Comparison of ENCODE assay signal across 13 mouse cellular contexts in the genomic region with DNA sequence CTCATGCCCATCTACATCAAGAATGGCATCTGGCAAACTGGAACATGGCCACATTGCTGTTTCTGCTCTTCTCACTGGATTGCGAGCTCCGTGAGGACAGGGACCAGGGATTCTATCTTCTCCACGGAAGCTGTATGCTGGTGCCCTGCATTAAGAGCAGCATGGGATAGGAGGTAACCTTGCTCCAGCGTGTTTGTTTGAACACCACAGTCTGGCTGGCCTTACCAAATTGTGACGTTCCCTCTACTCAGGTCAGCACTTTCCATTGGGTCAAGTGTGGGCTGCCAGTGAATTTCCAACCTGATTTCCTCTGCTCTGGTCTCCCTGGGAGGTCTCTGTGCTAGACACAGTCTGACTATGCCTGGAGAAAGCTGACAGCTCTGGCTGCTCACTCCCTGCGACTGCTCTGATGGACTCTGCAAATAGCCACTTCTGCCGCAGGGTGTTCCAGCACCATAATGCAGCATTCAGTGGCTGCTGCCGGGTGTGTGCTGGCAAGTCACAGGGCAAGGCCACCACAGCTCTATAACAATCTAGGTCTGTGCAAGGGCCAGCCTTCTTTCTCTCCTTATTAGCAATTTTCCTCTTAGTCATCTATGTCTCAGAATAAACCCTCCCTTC.
DNase-seq lines count a peak whose midpoint lies in the region; ATAC-seq and TF ChIP-seq lines count a peak whose summit lies in the region.
"Had no signal": no experiment of that assay in that cellular context is flagged by ENCODE, and none has a peak within 500 bp of the region (broad histone marks: within the 10 kb centered on the region; RNA-seq: fewer than 3 reads in every experiment).

No protein-coding gene starts in this region.

- TF ChIP-seq POLR2A in olfactory bulb, adult 2 months (IDR thresholded peaks at IDR 0.05; ENCODE audit: insufficient read depth, low read depth, low read length), result no peak

- H3K27me3 ChIP-seq in intestine, embryonic 14.5 days (replicated peaks; ENCODE audit: control insufficient read depth, insufficient read depth, low read length), result no peaks in the 10 kb centered on the region
- no peaks in the 10 kb centered on the region for H3K27me3 ChIP-seq in intestine, postnatal 0 days (replicated peaks; ENCODE audit: control insufficient read depth, insufficient read depth, low read length)
- H3K27me3 ChIP-seq in lung, postnatal 0 days (replicated peaks; ENCODE audit: insufficient read depth, low read length), result 0 out of 2 replicates have a peak, but pooled peaks cover 2% of the 10 kb centered on the region

- no peak for TF ChIP-seq CTCF in intestine, postnatal 0 days (IDR thresholded peaks at IDR 0.05; ENCODE audit: low read depth)
- no peak for TF ChIP-seq CTCF in lung, postnatal 0 days (IDR thresholded peaks at IDR 0.05)
- no peak for TF ChIP-seq CTCF in olfactory bulb, adult 2 months (IDR thresholded peaks at IDR 0.05; ENCODE audit: insufficient read depth, low read depth, low read length)

- DNase-seq in adrenal gland, adult (ENCODE audit: inconsistent age in 2 of 2, low spot score in 1 of 2), result peak; percentile 22 to 54
- DNase-seq in adrenal gland, postnatal 14 days, result no peak
- no peak for DNase-seq in intestine, embryonic 14.5 days (ENCODE audit: low spot score)
- no peak for DNase-seq in lung, postnatal 0 days (ENCODE audit: low spot score)
- DNase-seq in lung, postnatal 36 days, result no peak
- DNase-seq: cerebellum, adult 9-11 months; thymus, postnatal 14 days had no signal

- H3K4me2 ChIP-seq in intestine, embryonic 14.5 days (ENCODE audit: low read length), result no peak overlapping the region
- H3K4me2 ChIP-seq in intestine, postnatal 0 days (replicated peaks; ENCODE audit: low read depth), result no peak overlapping the region
- no peak overlapping the region for H3K4me2 ChIP-seq in lung, postnatal 0 days (replicated peaks; ENCODE audit: low read depth, low read length)
- H3K4me2 ChIP-seq: heart, embryonic 11.5 days; hindbrain, embryonic 15.5 days had no signal

- no peak overlapping the region for H3K27ac ChIP-seq in intestine, embryonic 14.5 days (ENCODE audit: low read depth)
- H3K27ac ChIP-seq in intestine, postnatal 0 days (ENCODE audit: low read depth, low read length), result no peak overlapping the region
- no peak overlapping the region for H3K27ac ChIP-seq in lung, postnatal 0 days (ENCODE audit: low read length)
- 0 out of 2 replicates have a peak overlapping the region, but pooled peaks have one; percentile 12 for H3K27ac ChIP-seq in olfactory bulb, adult 2 months (ENCODE audit: insufficient read depth, low read depth, low read length)
- H3K27ac ChIP-seq: hindbrain, embryonic 15.5 days had no signal

- 0 out of 2 replicates have a peak, but pooled peaks have one; percentile 41 for ATAC-seq in intestine, embryonic 14.5 days (replicated peaks; ENCODE audit: low FRiP score, low TSS enrichment, low read depth)
- no peak for ATAC-seq in intestine, postnatal 0 days
- peak; percentile 50 for ATAC-seq in lung, postnatal 0 days
- ATAC-seq in megakaryocyte-erythroid progenitor cell, adult 5-6 weeks (replicated peaks; ENCODE audit: low FRiP score, low TSS enrichment, poor library complexity, severe bottlenecking), result no peak

- TF ChIP-seq EP300 in lung, postnatal 0 days (IDR thresholded peaks at IDR 0.05), result no peak

- no peaks in the 10 kb centered on the region for H3K36me3 ChIP-seq in intestine, embryonic 14.5 days (ENCODE audit: control insufficient read depth, insufficient read depth, low read length)
- H3K36me3 ChIP-seq in intestine, postnatal 0 days (ENCODE audit: control insufficient read depth, insufficient read depth), result no peaks in the 10 kb centered on the region
- no peaks in the 10 kb centered on the region for H3K36me3 ChIP-seq in lung, postnatal 0 days (ENCODE audit: insufficient read depth, low read length)
- H3K36me3 ChIP-seq: hindbrain, embryonic 15.5 days had no signal

- H3K4me1 ChIP-seq in intestine, embryonic 14.5 days (replicated peaks; ENCODE audit: control insufficient read depth, insufficient read depth, low read length), result peaks cover 28% of the 10 kb centered on the region
- H3K4me1 ChIP-seq in intestine, postnatal 0 days (replicated peaks; ENCODE audit: control insufficient read depth, insufficient read depth, low read length), result no peaks in the 10 kb centered on the region
- no peaks in the 10 kb centered on the region; the same call in 1 of the 2 replicates for H3K4me1 ChIP-seq in lung, postnatal 0 days (ENCODE audit: insufficient read depth, low read depth, low read length)
- H3K4me1 ChIP-seq in olfactory bulb, adult 2 months (ENCODE audit: control insufficient read depth, insufficient read depth, low read length), result peaks cover 13% of the 10 kb centered on the region
- H3K4me1 ChIP-seq: hindbrain, embryonic 15.5 days had no signal

- H3K9me3 ChIP-seq in intestine, embryonic 14.5 days (ENCODE audit: control insufficient read depth, low read length), result 0 out of 2 replicates have a peak, but pooled peaks cover 2% of the 10 kb centered on the region
- no peaks in the 10 kb centered on the region for H3K9me3 ChIP-seq in intestine, postnatal 0 days (ENCODE audit: control insufficient read depth)
- H3K9me3 ChIP-seq in lung, postnatal 0 days (ENCODE audit: low read length), result no peaks in the 10 kb centered on the region
- H3K9me3 ChIP-seq: hindbrain, embryonic 15.5 days had no signal

- 0 out of 2 replicates have a peak overlapping the region, but pooled peaks have one; percentile 5 for H3K9ac ChIP-seq in intestine, embryonic 14.5 days (ENCODE audit: low read length)
- H3K9ac ChIP-seq in intestine, postnatal 0 days (ENCODE audit: low read depth, low read length), result no peak overlapping the region
- no peak overlapping the region for H3K9ac ChIP-seq in lung, postnatal 0 days (replicated peaks; ENCODE audit: low read depth)
- H3K9ac ChIP-seq: hindbrain, embryonic 15.5 days had no signal

- no peak overlapping the region for H3K4me3 ChIP-seq in intestine, embryonic 14.5 days (ENCODE audit: low read depth, low read length)
- H3K4me3 ChIP-seq in intestine, postnatal 0 days (ENCODE audit: low read depth, low read length), result no peak overlapping the region
- H3K4me3 ChIP-seq in lung, postnatal 0 days (ENCODE audit: low read depth, low read length), result no peak overlapping the region
- no peak overlapping the region for H3K4me3 ChIP-seq in olfactory bulb, adult 2 months (ENCODE audit: insufficient read depth, low read depth, low read length)
- H3K4me3 ChIP-seq: erythroblast, embryonic 14.5 days; hindbrain, embryonic 15.5 days had no signal

- WGBS in intestine, embryonic 14.5 days, result 32% methylated on average over 8 of the region's 8 CpGs
- 49% methylated on average over 8 of the region's 8 CpGs for WGBS in intestine, postnatal 0 days
- WGBS in lung, postnatal 0 days, result 40% methylated on average over 8 of the region's 8 CpGs
- WGBS in olfactory bulb, adult 2 months, result 45% methylated on average over 8 of the region's 8 CpGs

Comparison
In these comparisons a context has a peak if more than half of its experiments do, and no peak if none do; other contexts are left out.
1. DNase-seq: peak in adrenal gland, adult (2 of 2); none in adrenal gland, postnatal 14 days (single experiment), intestine, embryonic 14.5 days (single experiment), lung, postnatal 0 days (single experiment) and lung, postnatal 36 days (single experiment).
2. ATAC-seq: peak in intestine, embryonic 14.5 days (single experiment) and lung, postnatal 0 days (single experiment); none in intestine, postnatal 0 days (single experiment) and megakaryocyte-erythroid progenitor cell, adult 5-6 weeks (single experiment).